Mouse (Mus musculus) A20 (cell line): ENCODE data around the gene Padi6.

ENCODE experiments used
- DNase-seq: peaks from one replicate; pipeline ENCODE4 v3.0.0-alpha.2; 2011; ENCODE audit warnings: low read depth, low spot score

Padi6 gene

DNA sequence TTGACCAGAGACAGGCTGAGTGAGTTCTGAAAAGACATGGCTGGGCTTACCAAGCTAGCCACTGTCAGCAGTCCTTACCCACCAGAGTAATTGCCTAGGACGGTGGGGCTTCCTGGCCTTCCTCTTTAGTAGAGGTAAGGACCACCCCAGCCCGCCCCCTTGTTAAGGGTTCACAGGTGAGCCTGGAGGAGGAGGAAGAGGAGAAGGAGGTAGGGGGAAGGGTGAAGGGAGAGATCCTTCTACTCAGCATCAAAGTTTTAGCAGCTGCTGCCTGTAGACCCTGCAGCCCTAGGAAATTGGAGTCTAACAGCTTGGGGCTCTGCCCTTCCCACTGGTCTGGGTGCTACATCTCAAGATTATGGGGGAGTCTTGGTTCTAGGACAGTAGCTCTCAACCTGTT is at the start of gene Padi6:
Gene Padi6 (minus strand): TSS at position 101 of the 400 bp plus-strand sequence.
- no peak for DNase-seq

DNA sequence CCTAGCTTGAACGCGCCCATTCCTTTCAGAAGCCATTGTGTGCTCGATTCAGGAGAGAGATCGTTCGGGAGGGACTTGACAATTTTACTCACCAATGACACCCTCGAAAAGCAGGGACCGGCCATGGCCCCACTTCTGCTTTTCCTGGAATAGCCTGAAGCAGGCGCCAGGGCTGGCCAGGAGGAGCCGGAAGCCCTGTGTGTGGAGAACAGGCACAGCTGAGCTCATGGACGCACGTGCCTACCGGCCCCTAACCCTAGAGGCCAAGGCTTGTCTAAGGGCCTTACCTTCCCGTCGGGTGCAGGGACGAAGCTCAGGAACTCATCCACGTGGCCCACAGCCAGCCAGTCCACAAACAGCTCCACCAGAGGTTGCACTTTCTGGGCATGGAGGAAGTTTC is 48.6 kb upstream of the Padi6 start:
- DNase-seq = no peak

DNA sequence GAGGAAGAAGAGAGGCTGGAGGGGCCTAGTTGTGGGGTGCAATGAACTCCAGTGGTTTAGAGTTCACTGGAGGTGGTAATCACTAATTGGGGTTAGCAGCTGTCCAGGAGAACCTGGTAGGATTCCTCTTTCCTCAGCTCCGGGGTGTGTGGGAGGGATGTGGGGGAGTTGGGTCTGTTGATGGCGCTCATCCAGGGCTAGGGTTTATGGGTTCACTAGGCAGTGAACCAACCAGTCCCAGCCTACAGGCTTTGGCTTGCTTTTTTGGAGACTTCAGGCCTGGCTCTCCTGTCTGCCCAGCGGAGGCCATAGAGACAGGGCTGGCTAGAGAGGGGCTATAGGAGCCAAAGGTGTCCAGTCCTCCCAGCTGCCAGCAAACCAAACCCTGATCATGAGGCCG is 47.5 kb upstream of the Padi6 start:
- no peak for DNase-seq

DNA sequence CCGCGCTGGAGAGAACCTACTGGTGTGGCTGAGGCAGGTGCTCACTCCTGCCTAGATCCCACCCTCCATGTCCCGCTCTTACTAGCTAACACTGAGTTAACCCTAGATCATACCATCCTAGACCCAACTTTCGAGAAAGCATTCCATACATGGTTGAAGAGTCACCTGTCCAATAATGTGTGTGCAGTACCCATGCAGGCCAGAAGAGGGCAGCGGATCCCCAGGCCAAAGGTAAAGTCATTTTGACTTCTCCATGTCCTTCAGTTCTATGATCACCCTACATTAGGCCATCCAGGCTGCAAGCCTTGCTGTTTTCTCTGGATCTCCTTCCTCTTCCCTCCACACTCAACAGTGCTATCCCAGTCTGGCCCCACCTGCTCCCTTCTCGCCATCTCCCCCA is 46.5 kb upstream of the Padi6 start:
- peak; percentile 64 for DNase-seq

DNA sequence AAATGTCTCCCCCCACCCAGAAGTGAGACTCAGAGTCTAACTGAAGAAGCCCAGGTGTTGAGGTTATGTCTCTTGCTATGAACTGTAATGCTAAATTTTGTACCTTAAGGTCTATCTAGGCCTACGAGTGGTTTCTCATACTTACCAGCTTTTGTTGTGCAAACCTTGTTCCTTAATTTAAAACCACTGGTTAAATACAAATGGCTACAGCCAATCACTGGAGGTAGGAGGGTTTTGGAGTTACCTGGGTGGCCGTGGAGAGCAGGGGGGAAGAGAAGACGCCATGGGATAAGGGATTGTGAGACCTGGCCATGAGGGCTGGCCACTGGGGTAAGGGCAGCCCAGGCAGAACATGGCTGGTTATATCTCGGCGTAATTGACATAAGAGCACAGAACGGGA is 45.8 kb upstream of the Padi6 start:
- no peak for DNase-seq

DNA sequence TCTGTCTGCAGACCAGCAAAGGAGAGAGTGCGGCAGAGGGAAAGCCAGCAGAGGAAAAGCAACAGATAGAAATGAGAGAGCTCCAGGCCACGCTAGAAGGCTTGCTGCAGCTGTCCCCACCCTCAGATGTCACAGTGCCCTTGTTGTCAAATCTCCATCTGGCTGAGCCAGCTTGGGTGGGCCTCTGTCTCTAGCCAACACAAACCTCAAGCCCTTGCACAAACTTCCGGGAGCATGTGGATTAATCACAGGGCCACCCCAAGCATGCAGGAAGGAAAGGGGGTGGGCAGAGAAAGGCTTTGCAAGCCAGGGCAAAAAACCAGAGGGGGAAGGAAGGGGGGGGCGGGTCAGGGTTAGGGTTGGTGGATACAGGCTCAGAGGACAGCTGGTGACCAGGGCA is 45.0 kb upstream of the Padi6 start:
- no peak for DNase-seq

DNA sequence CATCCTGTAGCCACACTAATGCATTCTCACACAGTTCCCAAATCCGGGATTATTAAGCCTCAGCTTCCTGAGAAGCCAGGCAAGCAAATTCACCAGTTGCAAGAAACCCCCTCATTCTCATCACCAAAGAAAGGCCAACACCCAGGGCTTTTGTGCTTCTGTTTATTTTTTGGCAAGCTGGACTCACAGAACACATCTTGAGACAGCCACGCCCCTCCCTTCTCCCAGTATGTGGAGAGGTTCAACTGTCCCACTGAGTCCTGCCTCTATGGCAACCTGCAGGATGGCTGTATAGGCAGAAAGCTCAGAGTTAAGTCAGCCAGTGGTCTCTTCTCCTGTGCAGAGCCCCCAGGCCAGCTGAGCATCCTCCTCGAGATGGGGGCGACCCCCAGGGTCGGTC is 42.8 kb upstream of the Padi6 start:
- DNase-seq = no peak

DNA sequence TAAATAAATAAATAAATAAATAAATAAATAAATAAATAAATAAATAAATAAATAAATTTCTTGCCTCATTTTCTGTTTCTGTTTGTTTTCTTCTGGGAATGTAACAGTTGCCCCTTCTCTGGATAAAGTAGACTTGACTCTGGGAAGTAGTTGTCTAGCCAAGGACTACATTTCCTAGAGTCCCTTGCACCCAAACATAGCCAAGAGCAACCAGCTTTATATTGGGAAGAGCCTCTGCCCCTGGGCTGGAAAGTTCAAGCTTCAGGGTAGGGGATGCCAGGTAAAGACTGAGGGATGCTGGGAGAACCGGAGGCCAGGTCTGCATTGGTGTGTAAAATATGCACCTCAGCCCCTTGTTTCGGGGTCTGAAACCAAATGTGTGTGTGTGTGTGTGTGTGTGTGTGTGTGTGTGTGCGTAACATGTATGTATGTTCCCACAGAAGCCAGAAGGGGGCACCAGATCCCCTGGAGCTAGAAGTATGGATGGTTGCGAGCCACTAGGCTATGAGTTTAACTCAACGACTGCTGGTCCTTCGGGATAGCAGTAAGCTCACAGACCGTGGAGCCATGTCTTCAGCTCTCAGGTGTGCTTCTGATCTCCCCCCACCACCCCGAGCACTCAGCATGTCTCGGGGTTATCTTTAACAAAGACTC is 42.0 kb upstream of the Padi6 start:
- peak; percentile 27 for DNase-seq

DNA sequence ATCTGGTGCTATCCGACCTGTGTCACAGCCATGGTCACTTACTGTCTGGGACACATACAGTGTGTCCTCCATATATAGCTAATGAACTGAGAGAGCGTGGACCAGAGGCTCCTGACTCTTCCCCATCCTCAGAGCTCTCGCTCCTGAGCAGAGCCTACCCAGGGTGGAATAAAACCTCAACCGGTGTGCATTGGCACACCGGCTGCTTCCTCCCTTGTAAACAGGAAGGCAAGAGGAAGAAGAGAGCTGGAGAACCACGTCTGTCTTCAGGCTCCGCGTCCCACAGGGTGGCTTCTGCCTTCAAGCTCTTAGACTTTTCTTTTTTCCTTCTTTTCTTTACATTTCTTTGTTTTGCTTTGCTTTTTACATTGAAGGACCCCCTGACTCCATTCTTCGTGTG is 40.4 kb upstream of the Padi6 start:
- no peak for DNase-seq

DNA sequence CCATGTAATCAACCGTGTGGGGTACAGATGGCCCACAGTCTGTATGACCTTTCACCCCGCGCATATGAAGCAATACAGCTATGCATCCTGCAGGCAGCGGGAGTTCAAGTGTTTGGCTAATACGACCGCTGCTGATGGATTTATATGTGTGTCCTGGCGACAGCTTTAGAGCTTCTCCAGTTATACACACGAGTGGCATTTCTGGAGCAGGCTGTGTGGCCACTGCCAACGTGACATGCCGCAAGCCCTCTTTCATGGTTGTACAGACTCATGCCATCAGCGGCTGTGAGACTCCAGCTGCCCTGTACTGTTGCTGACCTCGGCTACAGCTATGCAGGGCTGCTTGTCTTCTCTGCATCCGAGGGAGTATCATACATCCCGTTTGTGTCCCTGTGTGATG is 38.1 kb upstream of the Padi6 start:
- DNase-seq = no peak

DNA sequence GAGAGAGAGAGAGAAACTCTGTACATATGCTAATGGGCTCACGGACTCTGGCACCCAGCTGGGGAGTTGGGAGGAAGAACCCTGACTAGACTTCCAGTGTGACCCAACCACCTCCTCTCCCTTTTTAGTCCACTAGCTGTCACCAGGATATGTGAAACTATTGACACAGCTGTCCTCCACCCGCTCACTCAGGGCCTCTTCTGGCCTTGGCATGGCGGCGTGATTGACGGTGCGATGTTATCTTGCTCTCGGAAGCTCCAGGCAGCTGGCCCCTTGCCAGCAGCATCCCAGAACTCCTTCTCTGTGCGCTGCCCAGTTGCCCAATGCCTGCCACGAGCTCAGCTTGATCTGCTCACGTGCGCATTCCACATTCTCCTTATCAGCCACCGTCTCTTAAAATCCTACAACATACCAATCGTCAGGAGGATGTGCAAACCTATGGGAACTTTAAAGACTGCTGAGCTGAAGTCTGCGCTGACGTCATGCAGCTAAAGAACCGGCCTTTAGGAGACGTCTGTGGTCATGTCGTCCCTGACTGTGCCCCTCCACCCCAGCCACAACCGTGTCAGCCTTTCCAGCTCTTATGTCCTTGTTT is 37.5 kb upstream of the Padi6 start:
- DNase-seq = no peak

DNA sequence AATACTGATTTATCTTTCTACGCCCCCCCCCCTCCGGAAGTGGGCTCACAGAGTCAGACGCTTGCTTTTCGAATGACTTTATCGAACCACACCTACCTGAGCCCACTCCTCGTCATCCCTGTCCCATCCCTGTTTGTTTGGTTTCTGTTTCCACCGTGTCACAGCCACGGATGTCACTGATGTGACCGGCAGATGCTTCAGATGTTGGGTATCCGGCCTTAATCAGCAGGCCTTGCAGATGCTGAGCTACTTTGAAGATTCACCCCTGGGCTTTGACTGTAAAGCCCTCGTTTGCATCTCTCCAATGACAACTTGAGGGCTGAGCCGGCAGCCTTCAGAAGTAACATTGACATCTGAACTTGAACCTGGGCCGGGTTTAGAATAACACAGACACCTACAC is 34.2 kb upstream of the Padi6 start:
- no peak for DNase-seq

DNA sequence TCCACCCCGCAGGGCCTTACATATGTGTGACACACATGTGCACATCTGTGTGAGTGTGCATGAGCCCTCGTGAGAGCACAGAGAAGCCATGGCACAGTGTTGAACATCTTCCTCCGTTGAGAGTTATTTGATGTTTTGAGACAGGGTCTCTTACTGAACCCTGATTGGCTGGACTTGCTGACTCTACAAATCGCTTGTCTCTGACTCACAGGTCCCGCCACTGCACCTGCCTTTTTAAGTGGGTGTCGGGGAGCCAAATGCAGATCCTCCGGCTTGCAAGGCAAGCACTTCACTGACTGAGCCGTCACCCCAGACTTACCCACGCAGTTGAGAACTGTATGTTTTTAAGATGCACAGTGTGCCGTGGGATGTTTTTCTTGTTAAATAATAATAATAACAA is 33.4 kb upstream of the Padi6 start:
- no peak for DNase-seq

DNA sequence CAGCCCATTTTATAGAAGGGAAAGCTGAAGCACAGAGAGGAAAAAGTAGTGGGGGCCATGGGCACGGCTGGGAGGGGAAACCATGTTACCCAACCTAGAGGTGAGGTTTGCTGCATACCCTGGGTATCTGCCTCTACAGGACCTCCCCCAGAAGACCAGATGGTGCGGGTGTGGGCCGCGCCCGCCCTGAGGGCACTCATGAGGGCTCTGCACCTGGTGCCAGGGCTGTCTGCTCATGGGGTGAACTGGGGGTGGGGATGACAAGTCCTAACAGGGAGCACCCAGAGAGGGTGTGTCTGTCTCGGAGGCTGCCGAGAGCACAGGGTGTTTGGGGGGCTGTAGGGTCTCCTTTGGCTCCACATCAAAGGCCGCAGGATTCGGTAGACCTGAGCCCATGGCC is 32.5 kb upstream of the Padi6 start:
- peak; percentile 39 for DNase-seq

DNA sequence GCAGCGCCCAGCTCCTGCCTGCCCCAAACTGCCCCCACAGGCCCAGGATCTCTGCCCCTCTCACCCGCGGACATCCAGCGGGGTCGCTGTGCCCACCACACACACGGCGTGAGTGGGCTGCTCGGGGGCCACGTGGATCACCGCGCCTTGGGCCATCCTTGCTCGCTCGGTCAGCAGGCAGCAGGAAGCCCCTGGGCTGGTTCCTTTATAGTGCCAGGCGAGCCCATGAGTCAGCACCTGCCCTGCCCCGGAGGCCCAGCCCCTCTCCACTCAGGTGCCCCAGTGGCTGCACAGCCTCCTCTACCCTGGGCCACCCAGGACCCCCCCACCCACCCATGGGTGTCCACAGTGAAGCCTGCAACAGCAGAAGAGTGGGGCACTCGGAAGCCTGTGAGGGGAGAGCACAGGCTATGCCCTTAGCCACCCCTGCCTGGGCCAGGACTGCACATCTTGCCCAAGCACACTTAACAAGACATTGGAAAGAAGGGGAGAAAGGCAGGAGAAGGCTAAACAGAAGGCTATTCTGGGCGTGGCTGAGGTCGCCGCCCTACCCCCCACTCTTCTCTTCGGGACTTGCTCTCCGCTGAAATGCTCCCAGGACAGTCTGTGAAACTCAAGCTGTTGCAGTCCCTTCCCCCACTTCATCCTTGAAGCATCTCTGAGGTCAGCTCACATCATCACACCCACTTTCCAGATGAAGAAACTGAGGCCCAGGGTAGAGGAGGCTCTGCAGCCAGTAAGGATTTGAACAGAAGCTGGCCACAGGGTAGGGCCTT is 31.8 kb upstream of the Padi6 start, which contains the start of gene Padi4:
Gene Padi4 (minus strand): TSS at position 212 of the 776 bp plus-strand sequence.
- no peak for DNase-seq

DNA sequence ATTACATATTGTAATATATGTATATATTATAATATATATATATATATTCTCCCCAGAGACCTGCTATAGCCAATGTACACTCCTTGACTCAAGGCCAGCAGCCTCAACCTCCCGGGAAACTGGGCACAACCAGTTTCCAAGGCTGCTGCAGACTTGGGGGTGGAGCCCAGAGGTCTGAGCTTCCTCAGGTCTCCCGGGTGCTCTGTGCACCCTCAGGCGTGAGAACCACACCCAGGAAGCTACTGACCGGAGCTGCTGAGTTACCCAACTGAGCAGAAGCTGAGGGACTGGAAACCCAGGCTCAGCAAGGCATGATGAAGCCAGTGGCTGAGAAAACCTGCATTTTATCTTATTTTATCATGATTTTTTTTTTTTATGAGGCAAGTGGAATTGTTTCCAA is 28.6 kb upstream of the Padi6 start:
- DNase-seq = no peak

DNA sequence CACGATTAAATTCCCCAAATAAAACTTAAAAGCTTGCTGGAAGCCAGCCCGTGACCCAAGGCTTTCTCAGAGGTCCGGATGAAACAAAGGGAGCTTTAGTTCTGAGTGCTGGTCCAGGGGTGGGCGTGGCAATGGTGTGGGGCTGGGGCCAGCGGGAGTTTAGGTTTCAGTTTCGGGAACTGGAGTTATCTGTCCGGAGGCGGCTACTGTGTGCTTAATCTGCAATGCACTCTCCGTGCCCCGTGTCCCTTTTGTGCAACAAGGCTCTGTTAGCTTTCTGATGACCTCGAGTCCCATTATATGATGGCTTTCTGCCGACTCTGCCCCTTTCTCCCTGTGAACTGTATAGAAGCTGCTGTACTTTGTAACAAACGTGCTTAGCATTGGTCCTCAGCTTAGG is 28.0 kb upstream of the Padi6 start:
- no peak for DNase-seq

DNA sequence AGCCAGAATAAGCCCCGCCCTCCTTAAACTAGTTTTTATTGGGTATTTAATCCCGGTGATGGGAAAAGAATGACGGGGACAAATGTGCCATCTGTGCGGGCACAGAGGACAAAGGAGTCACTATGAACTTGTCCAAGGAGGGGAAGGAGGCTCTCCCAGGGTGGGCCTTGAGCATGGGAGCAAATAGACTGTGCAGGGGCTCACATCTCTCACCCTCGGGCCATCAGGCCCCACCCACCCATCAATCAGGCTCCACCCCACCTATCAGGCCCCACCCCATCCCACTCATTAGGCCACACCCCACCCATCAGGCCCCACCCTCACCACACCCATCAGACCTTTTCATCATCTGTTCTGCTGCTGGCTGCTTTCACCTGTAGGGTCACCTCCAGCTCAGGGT is 26.5 kb upstream of the Padi6 start:
- DNase-seq = no peak

DNA sequence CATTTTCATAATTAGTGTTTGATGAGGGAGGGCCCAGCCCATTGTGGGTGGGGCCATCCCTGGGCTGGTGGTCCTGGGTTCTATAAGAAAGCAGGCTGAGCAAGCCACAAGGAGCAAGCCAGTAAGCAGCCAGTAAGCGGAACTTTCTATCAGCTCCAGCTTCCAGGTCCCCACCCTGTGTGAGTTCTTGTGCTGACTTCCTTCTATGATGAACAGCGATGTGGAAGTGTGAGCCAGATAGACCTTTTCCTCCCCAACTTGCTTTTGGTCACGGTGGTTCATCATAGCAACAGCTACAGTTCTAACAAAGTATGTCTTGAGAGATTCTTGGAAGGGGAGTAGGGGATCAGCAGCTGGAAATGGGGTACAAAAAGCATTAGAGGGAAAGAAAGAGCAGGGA is 23.5 kb upstream of the Padi6 start:
- DNase-seq = no peak

DNA sequence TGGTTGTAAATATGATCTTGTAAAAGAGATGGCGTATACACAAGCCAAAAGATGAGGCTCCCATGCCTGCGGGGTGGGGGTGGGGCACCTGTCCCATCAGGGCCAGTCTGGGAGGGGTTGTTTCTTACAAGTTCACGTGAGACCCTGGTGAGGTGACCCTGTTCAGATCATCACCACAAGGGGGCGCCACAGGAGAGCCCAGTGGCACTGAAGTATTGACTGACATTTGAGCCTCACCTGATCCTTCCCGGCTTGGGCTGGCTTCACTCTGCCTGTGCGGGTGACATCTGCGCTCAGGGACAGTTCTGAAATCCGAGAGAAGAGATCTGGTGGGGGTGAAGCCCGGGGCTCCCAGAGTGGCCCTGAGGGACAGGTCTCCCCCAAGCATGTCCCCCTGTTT is 20.7 kb upstream of the Padi6 start:
- DNase-seq = peak; percentile 71

DNA sequence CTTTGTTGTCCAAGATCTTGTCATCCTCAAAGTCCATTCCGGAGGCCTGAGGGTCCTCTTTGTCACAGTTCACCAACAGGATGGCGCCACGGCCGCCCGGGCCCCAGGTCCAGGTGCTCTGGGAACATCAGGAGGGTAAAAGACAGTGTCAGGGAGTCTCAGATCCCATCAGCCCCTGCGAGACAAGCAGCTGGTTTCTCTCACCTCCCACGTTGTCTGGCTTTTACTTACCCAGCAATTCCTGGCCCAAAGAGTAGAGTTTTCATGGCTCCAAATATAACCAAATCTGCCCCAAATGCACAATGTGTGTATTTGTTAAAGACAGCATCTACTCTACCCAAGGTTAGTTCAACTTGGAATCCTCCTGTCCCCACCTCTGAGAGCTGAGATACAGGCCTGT is 19.2 kb upstream of the Padi6 start:
- DNase-seq = no peak

DNA sequence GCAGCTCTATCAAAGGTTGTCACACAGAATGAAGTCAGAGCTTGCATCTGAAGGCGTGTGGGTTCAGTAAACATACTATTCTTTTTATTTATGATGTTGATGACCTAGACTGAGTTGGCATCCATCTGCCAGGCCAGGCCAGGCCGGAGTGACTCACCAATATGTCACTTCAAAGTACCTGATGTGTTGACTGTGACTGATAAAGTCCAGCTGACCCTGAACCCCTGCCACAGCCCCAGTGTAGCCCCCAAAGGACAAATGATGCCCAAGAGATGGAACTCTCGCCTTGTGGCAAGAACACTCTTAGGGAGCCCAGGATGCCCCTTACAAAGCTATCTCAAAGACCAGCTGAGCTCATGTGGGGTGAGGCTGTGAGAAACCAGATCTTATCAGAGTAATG is 13.4 kb upstream of the Padi6 start:
- no peak for DNase-seq

DNA sequence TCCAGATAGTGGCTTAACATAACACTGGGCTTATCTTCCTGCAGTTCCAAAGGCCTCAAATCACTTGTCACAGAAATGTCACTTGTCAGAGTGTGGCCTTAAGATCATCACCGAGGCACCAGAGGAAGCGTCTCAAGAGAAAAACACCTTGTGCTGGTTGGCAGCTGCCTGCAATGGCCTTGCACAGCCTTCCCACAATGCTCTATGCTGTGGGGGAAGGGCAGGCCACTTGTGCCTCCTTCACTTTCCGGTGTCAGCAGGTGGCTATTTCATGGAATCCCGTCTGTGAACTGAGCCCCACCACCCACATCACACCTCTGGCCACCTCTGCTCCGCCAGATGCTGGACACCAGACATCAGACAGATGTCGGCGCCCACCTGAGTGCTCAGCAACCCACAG is 10.9 kb upstream of the Padi6 start:
- DNase-seq = no peak
